Mouse (Mus musculus): Measurements from ENCODE around the gene Gtdc1. TPM values are rescaled to one million over a fixed set of nuclear protein-coding genes. Genes with fewer than 3 reads are reported as not detected.

Gene Gtdc1
- total RNA-seq (2023; ENCODE audit: inconsistent age): 32.6 to 41.3 TPM (median 39.1 TPM) in 4 replicates

DNA sequence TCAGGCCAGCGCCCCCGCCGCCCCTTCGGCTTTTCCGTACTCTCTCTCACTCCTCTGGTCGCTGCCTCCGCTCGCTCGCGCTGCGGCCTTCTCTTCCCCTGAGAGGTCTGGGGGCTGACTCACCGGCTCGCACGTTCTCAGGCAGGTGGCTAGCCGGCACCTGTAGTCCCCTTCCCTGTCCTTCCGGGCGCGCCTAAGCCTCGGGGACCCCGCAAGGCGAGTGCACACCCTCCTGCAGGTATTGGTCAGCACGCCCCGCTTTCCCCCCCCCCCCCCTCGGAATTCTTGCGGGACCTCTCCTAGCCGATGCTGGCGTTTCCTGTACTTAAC is at the start of gene Gtdc1:
Gene Gtdc1 (minus strand): TSS at position 176 of the 330 bp plus-strand sequence.

Other genes starting within 250 kb of the Gtdc1 start
- gene Zeb2, start 189.7 kb upstream of the Gtdc1 start, total RNA-seq (2023; ENCODE audit: inconsistent age): 79.0 to 93.6 TPM (median 86.0 TPM) in 4 replicates

All from B cell, adult (primary cell).